Mouse (Mus musculus) liver, embryonic 13.5 days (tissue): Measurements from ENCODE around the gene Gmnn. TPM values are rescaled to one million over a fixed set of nuclear protein-coding genes. Genes with fewer than 3 reads are reported as not detected.

Experiments
- ATAC-seq: fragments of 200-750 bp; cut with Nextera tagmentation; 2 replicates; pipeline ENCODE4 v1.8.0; 2017; ENCODE audit warnings: low read depth, mild to moderate bottlenecking, moderate number of reproducible peaks, moderate library complexity
- DNase-seq: peaks from one replicate; pipeline ENCODE4 v3.0.0; 2022
- H3K27ac ChIP-seq: fragments of 300-500 bp; sonication (generic); 2 replicates; pipeline ENCODE4 v1.5.1; 2015; ENCODE audit warnings: moderate library complexity, mild to moderate bottlenecking, inconsistent platforms
- H3K27me3 ChIP-seq: fragments of 300-500 bp; sonication (generic); 2 replicates; pipeline ENCODE4 v1.6.1; 2015; ENCODE audit warnings: mild to moderate bottlenecking, inconsistent platforms
- H3K36me3 ChIP-seq: fragments of 300-500 bp; sonication (generic); 2 replicates; pipeline ENCODE4 v1.6.1; 2015; ENCODE audit warnings: mild to moderate bottlenecking, inconsistent platforms
- H3K4me1 ChIP-seq: fragments of 300-500 bp; sonication (generic); replicated peaks from 2 replicates; pipeline ENCODE4 v1.6.1; 2015; ENCODE audit warnings: inconsistent platforms
- H3K4me2 ChIP-seq: fragments of 300-500 bp; sonication (generic); 2 replicates; pipeline ENCODE4 v1.6.1; 2015; ENCODE audit warnings: inconsistent platforms, mild to moderate bottlenecking, moderate library complexity
- H3K4me3 ChIP-seq: fragments of 300-500 bp; sonication (generic); replicated peaks from 2 replicates; pipeline ENCODE4 v1.5.1; 2015; ENCODE audit warnings: mild to moderate bottlenecking, inconsistent platforms
- H3K9ac ChIP-seq: fragments of 300-500 bp; sonication (generic); 2 replicates; pipeline ENCODE4 v1.6.1; 2015; ENCODE audit warnings: mild to moderate bottlenecking, inconsistent platforms
- H3K9me3 ChIP-seq: fragments of 300-500 bp; sonication (generic); replicated peaks from 2 replicates; pipeline ENCODE4 v1.6.1; 2016; ENCODE audit warnings: inconsistent platforms
- WGBS: fragments of 180-500 bp; shearing (Covaris S2); methylation state at CpG from one replicate; pipeline ENCODE4 v1.1.7; 2015; ENCODE audit not compliant: insufficient replicate concordance; 5-methylcytosine and 5-hydroxymethylcytosine counted together
- polyA plus RNA-seq: library from polyadenylated mRNA; unstranded; fragments of >200 nt; fragmentation: Nextera tagmentation; extraction: Ambion mirVana; gene quantifications from 2 replicates; pipeline ENCODE4 v1.2.1, GENCODE M21; 2015

Gmnn gene
- polyA plus RNA-seq, 1 experiment from 2014 or later = 154 TPM

- ATAC-seq (no peak), DNase-seq (no peak)
- H3K4me1 ChIP-seq = no peaks in the 10 kb centered on the region
- H3K4me2 ChIP-seq = no peak overlapping the region
- H3K9me3 ChIP-seq = no peaks in the 10 kb centered on the region
- no peak overlapping the region for H3K27ac ChIP-seq
- 71% methylated on average over 4 of the region's 4 CpGs for WGBS
- H3K27me3 ChIP-seq = no peaks in the 10 kb centered on the region
- H3K36me3 ChIP-seq = no peaks in the 10 kb centered on the region
- no peak overlapping the region for H3K9ac ChIP-seq
- H3K4me3 ChIP-seq = no peak overlapping the region
These were observed 37.3 kb downstream of the Gmnn start for GRCm38 (mm10) chr13:24724395-24724759.

GRCm38 (mm10) chr13:24723699-24724394, 37.9 kb downstream of the Gmnn start:
- Histone ChIP-seq H3K27me3 (no peaks in the 10 kb centered on the region), H3K4me2 (no peak overlapping the region), H3K4me1 (no peaks in the 10 kb centered on the region), H3K27ac (no peak overlapping the region), H3K4me3 (no peak overlapping the region), H3K9me3 (no peaks in the 10 kb centered on the region), H3K36me3 (0 out of 2 replicates have a peak, but pooled peaks cover 3% of the 10 kb centered on the region), H3K9ac (no peak overlapping the region)
- no peak for DNase-seq
- 72% methylated on average over 8 of the region's 8 CpGs for WGBS
- ATAC-seq = no peak

- Histone ChIP-seq H3K4me3 (no peak overlapping the region), H3K9me3 (no peaks in the 10 kb centered on the region), H3K4me1 (no peaks in the 10 kb centered on the region), H3K36me3 (peaks cover 13% of the 10 kb centered on the region; the same call in 1 of the 2 replicates), H3K27me3 (no peaks in the 10 kb centered on the region), H3K9ac (no peak overlapping the region), H3K4me2 (no peak overlapping the region), H3K27ac (no peak overlapping the region)
- no peak for DNase-seq
- ATAC-seq = no peak
- WGBS = 76% methylated on average over 10 of the region's 10 CpGs
These were observed 40.2 kb downstream of the Gmnn start for GRCm38 (mm10) chr13:24721502-24721901.

GRCm38 (mm10) chr13:24717677-24718076, 44.0 kb downstream of the Gmnn start:
- Histone ChIP-seq H3K27ac (no peak overlapping the region; the same call in 1 of the 2 replicates), H3K27me3 (no peaks in the 10 kb centered on the region)
- ATAC-seq = no peak

GRCm38 (mm10) chr13:24716441-24716840, 45.3 kb downstream of the Gmnn start:
- Histone ChIP-seq H3K4me2 (no peak overlapping the region), H3K9ac (no peak overlapping the region), H3K4me1 (0 out of 2 replicates have a peak, but pooled peaks cover 6% of the 10 kb centered on the region), H3K27ac (no peak overlapping the region), H3K27me3 (no peaks in the 10 kb centered on the region), H3K36me3 (peaks cover 13% of the 10 kb centered on the region; the same call in 1 of the 2 replicates), H3K4me3 (no peak overlapping the region), H3K9me3 (no peaks in the 10 kb centered on the region)
- WGBS = 72% methylated on average over 9 of the region's 9 CpGs
- DNase-seq = no peak
- no peak for ATAC-seq

More at GRCm38 (mm10) chr13:24717677-24718076, 44.0 kb downstream of the Gmnn start:
- H3K4me2 ChIP-seq = no peak overlapping the region
- 0 out of 2 replicates have a peak, but pooled peaks cover 6% of the 10 kb centered on the region for H3K4me1 ChIP-seq
- no peak overlapping the region for H3K4me3 ChIP-seq
- no peak overlapping the region for H3K9ac ChIP-seq
- peaks cover 13% of the 10 kb centered on the region; the same call in 1 of the 2 replicates for H3K36me3 ChIP-seq
- WGBS = 68% methylated on average over 7 of the region's 7 CpGs
- no peak for DNase-seq
- no peaks in the 10 kb centered on the region for H3K9me3 ChIP-seq

- Histone ChIP-seq H3K27ac (no peak overlapping the region), H3K36me3 (peaks cover 13% of the 10 kb centered on the region; the same call in 1 of the 2 replicates), H3K9ac (no peak overlapping the region), H3K4me1 (0 out of 2 replicates have a peak, but pooled peaks cover 6% of the 10 kb centered on the region), H3K9me3 (no peaks in the 10 kb centered on the region), H3K4me3 (no peak overlapping the region), H3K27me3 (no peaks in the 10 kb centered on the region), H3K4me2 (no peak overlapping the region)
- WGBS = 68% methylated on average over 5 of the region's 5 CpGs
- ATAC-seq (no peak), DNase-seq (no peak)
These were observed 46.1 kb downstream of the Gmnn start for GRCm38 (mm10) chr13:24715601-24716000.

GRCm38 (mm10) chr13:24714360-24714885, 47.3 kb downstream of the Gmnn start:
- peaks cover 13% of the 10 kb centered on the region; the same call in 1 of the 2 replicates for H3K36me3 ChIP-seq
- no peak overlapping the region for H3K4me2 ChIP-seq
- H3K4me1 ChIP-seq = 0 out of 2 replicates have a peak, but pooled peaks cover 6% of the 10 kb centered on the region
- WGBS = 74% methylated on average over 9 of the region's 9 CpGs
- H3K27me3 ChIP-seq = no peaks in the 10 kb centered on the region
- no peaks in the 10 kb centered on the region for H3K9me3 ChIP-seq
- no peak for DNase-seq
- no peak overlapping the region for H3K9ac ChIP-seq
- no peak overlapping the region for H3K27ac ChIP-seq
- no peak overlapping the region for H3K4me3 ChIP-seq
- ATAC-seq = no peak

GRCm38 (mm10) chr13:24713434-24714000, 48.2 kb downstream of the Gmnn start:
- peak; percentile 71 for DNase-seq
- 37% methylated on average over 16 of the region's 16 CpGs for WGBS
- Histone ChIP-seq H3K27ac (no peak overlapping the region), H3K36me3 (peaks cover 8% of the 10 kb centered on the region; the same call in 1 of the 2 replicates), H3K4me1 (0 out of 2 replicates have a peak, but pooled peaks cover 6% of the 10 kb centered on the region), H3K9ac (no peak overlapping the region), H3K9me3 (no peaks in the 10 kb centered on the region), H3K27me3 (no peaks in the 10 kb centered on the region), H3K4me3 (no peak overlapping the region), H3K4me2 (peak overlapping the region; percentile 21)
- ATAC-seq = peak; percentile 53; the same call in 1 of the 2 replicates

GRCm38 (mm10) chr13:24712581-24713130, 49.1 kb downstream of the Gmnn start:
- no peak overlapping the region for H3K4me2 ChIP-seq
- no peaks in the 10 kb centered on the region for H3K9me3 ChIP-seq
- ATAC-seq (no peak), DNase-seq (no peak)
- no peaks in the 10 kb centered on the region for H3K36me3 ChIP-seq
- H3K27me3 ChIP-seq = no peaks in the 10 kb centered on the region
- H3K4me1 ChIP-seq = 0 out of 2 replicates have a peak, but pooled peaks cover 6% of the 10 kb centered on the region
- H3K4me3 ChIP-seq = no peak overlapping the region
- H3K27ac ChIP-seq = no peak overlapping the region
- WGBS = 73% methylated on average over 7 of the region's 7 CpGs
- no peak overlapping the region for H3K9ac ChIP-seq

GRCm38 (mm10) chr13:24710968-24711367, 50.8 kb downstream of the Gmnn start:
- no peak overlapping the region for H3K4me2 ChIP-seq
- H3K27me3 ChIP-seq = no peaks in the 10 kb centered on the region
- H3K27ac ChIP-seq = no peak overlapping the region
- H3K9me3 ChIP-seq = no peaks in the 10 kb centered on the region
- ATAC-seq (no peak), DNase-seq (no peak)
- H3K9ac ChIP-seq = no peak overlapping the region
- H3K36me3 ChIP-seq = no peaks in the 10 kb centered on the region
- no peak overlapping the region for H3K4me3 ChIP-seq
- 53% methylated on average over 7 of the region's 7 CpGs for WGBS
- H3K4me1 ChIP-seq = 0 out of 2 replicates have a peak, but pooled peaks cover 6% of the 10 kb centered on the region

- no peaks in the 10 kb centered on the region for H3K36me3 ChIP-seq
- DNase-seq (no peak), ATAC-seq (no peak)
- no peak overlapping the region for H3K27ac ChIP-seq
- H3K27me3 ChIP-seq = no peaks in the 10 kb centered on the region
- 63% methylated on average over 12 of the region's 12 CpGs for WGBS
- no peaks in the 10 kb centered on the region for H3K9me3 ChIP-seq
- H3K4me3 ChIP-seq = no peak overlapping the region
- H3K4me1 ChIP-seq = 0 out of 2 replicates have a peak, but pooled peaks cover 6% of the 10 kb centered on the region
- H3K4me2 ChIP-seq = no peak overlapping the region
- H3K9ac ChIP-seq = no peak overlapping the region
These were observed 51.9 kb downstream of the Gmnn start for GRCm38 (mm10) chr13:24709656-24710396.
